Mouse (Mus musculus) spleen, postnatal 14 days (tissue): ENCODE results near the gene Cadps.

ENCODE experiments used
- DNase-seq, 2 experiments: peaks; one replicate each; pipeline ENCODE4 v3.0.0; 2021 to 2022; ENCODE audit warnings: low spot score in 2 of 2

Cadps gene

GRCm38 (mm10) chr14:12822491-12823219 lies at the start of gene Cadps:
Gene Cadps, minus strand, starts transcription at chr14:12823079.
- DNase-seq, result no peak

GRCm38 (mm10) chr14:12869605-12870004 lies 46.7 kb upstream of the Cadps start:
- DNase-seq, result no peak

- no peak for DNase-seq
Observed at GRCm38 (mm10) chr14:12865258-12865657, 42.4 kb upstream of the Cadps start.

- DNase-seq, result no peak
Observed at GRCm38 (mm10) chr14:12843860-12844259, 21.0 kb upstream of the Cadps start.

GRCm38 (mm10) chr14:12839471-12839870 lies 16.6 kb upstream of the Cadps start:
- DNase-seq, result no peak

GRCm38 (mm10) chr14:12838949-12839348 lies 16.1 kb upstream of the Cadps start:
- DNase-seq, result no peak

- no peak for DNase-seq
Observed at GRCm38 (mm10) chr14:12838323-12838722, 15.4 kb upstream of the Cadps start.

GRCm38 (mm10) chr14:12837902-12838301 lies 15.0 kb upstream of the Cadps start:
- DNase-seq, result no peak

- no peak for DNase-seq
Observed at GRCm38 (mm10) chr14:12823781-12824180, 902 bp upstream of the Cadps start.

GRCm38 (mm10) chr14:12821831-12822490 lies 918 bp downstream of the Cadps start:
- DNase-seq, result no peak

GRCm38 (mm10) chr14:12821156-12821813 lies 1.6 kb downstream of the Cadps start:
- no peak for DNase-seq

GRCm38 (mm10) chr14:12820149-12820548 lies 2.7 kb downstream of the Cadps start:
- no peak for DNase-seq

- DNase-seq, result no peak
Observed at GRCm38 (mm10) chr14:12818442-12818841, 4.4 kb downstream of the Cadps start.

GRCm38 (mm10) chr14:12812072-12812471 lies 10.8 kb downstream of the Cadps start:
- no peak for DNase-seq

GRCm38 (mm10) chr14:12802995-12803394 lies 19.9 kb downstream of the Cadps start:
- DNase-seq, result no peak

- no peak for DNase-seq
Observed at GRCm38 (mm10) chr14:12801100-12801499, 21.8 kb downstream of the Cadps start.

- no peak for DNase-seq
Observed at GRCm38 (mm10) chr14:12798926-12799325, 24.0 kb downstream of the Cadps start.

GRCm38 (mm10) chr14:12784296-12784695 lies 38.6 kb downstream of the Cadps start:
- no peak for DNase-seq

GRCm38 (mm10) chr14:12780016-12780415 lies 42.9 kb downstream of the Cadps start:
- no peak for DNase-seq

GRCm38 (mm10) chr14:12777990-12778389 lies 44.9 kb downstream of the Cadps start:
- no peak for DNase-seq

- no peak for DNase-seq
Observed at GRCm38 (mm10) chr14:12768870-12769269, 54.0 kb downstream of the Cadps start.

- no peak for DNase-seq
Observed at GRCm38 (mm10) chr14:12753237-12753636, 69.6 kb downstream of the Cadps start.

- no peak for DNase-seq
Observed at GRCm38 (mm10) chr14:12751821-12752220, 71.1 kb downstream of the Cadps start.
